In genomic region chr15:96936216-96936615, GRCm38 (mm10) we compare ENCODE assay signal across 8 mouse cellular contexts.
A peak's percentile ranks its signal among the peaks of the same experiment; 100 is the strongest.
DNase-seq lines count a peak whose midpoint lies in the region; ATAC-seq and TF ChIP-seq lines count a peak whose summit lies in the region.

No protein-coding gene starts in this region.

- no peaks in the 10 kb centered on the region for H3K36me3 ChIP-seq in kidney, embryonic 15.5 days
- H3K36me3 ChIP-seq in embryonic facial prominence, embryonic 15.5 days, result no peaks in the 10 kb centered on the region
- no peaks in the 10 kb centered on the region for H3K36me3 ChIP-seq in intestine, embryonic 14.5 days (ENCODE audit: control insufficient read depth, insufficient read depth, low read length)
- H3K36me3 ChIP-seq in midbrain, postnatal 0 days (ENCODE audit: insufficient read depth, low read length), result no peaks in the 10 kb centered on the region

- ATAC-seq in kidney, embryonic 15.5 days (replicated peaks; ENCODE audit: low FRiP score), result no peak
- ATAC-seq in embryonic facial prominence, embryonic 15.5 days (ENCODE audit: insufficient number of reproducible peaks, low FRiP score, low TSS enrichment, low read depth), result no peak
- ATAC-seq in intestine, embryonic 14.5 days (replicated peaks; ENCODE audit: low FRiP score, low TSS enrichment, low read depth), result no peak
- no peak for ATAC-seq in midbrain, postnatal 0 days (ENCODE audit: low FRiP score)

- H3K4me3 ChIP-seq in kidney, embryonic 15.5 days (replicated peaks), result peak overlapping the region; percentile 27; the same call in 1 of the 2 replicates
- peak overlapping the region; percentile 32 for H3K4me3 ChIP-seq in embryonic facial prominence, embryonic 15.5 days (replicated peaks)
- 0 out of 2 replicates have a peak overlapping the region, but pooled peaks have one; percentile 11 for H3K4me3 ChIP-seq in intestine, embryonic 14.5 days (ENCODE audit: low read depth, low read length)
- H3K4me3 ChIP-seq in midbrain, postnatal 0 days (ENCODE audit: low read depth, low read length), result peak overlapping the region; percentile 24; the same call in 1 of the 2 replicates

- peaks cover 3% of the 10 kb centered on the region for H3K4me1 ChIP-seq in kidney, embryonic 15.5 days
- H3K4me1 ChIP-seq in embryonic facial prominence, embryonic 15.5 days, result peaks cover 10% of the 10 kb centered on the region
- H3K4me1 ChIP-seq in intestine, embryonic 14.5 days (replicated peaks; ENCODE audit: control insufficient read depth, insufficient read depth, low read length), result 0 out of 2 replicates have a peak, but pooled peaks cover 15% of the 10 kb centered on the region
- H3K4me1 ChIP-seq in midbrain, postnatal 0 days (ENCODE audit: insufficient read depth, low read length), result no peaks in the 10 kb centered on the region

- WGBS in kidney, embryonic 15.5 days, result 60% methylated on average over 5 of the region's 5 CpGs
- WGBS in embryonic facial prominence, embryonic 15.5 days, result 38% methylated on average over 5 of the region's 5 CpGs
- 68% methylated on average over 5 of the region's 5 CpGs for WGBS in intestine, embryonic 14.5 days
- WGBS in midbrain, postnatal 0 days, result 87% methylated on average over 5 of the region's 5 CpGs

- no peak for DNase-seq in kidney, postnatal 10 days
- DNase-seq in intestine, embryonic 14.5 days (ENCODE audit: low spot score), result no peak
- DNase-seq in midbrain, postnatal 0 days (ENCODE audit: low spot score), result no peak
- DNase-seq in retina, embryonic 14.5 days (ENCODE audit: low spot score), result no peak
- no peak for DNase-seq in gastrocnemius, postnatal 25 days
- no peak for DNase-seq in adrenal gland, adult 8-10 months

- H3K27ac ChIP-seq in kidney, embryonic 15.5 days, result no peak overlapping the region
- H3K27ac ChIP-seq in embryonic facial prominence, embryonic 15.5 days (replicated peaks), result no peak overlapping the region
- no peak overlapping the region for H3K27ac ChIP-seq in intestine, embryonic 14.5 days (ENCODE audit: low read depth)
- no peak overlapping the region for H3K27ac ChIP-seq in midbrain, postnatal 0 days (ENCODE audit: low read depth, low read length)

- peak overlapping the region; percentile 58 for H3K4me2 ChIP-seq in kidney, embryonic 15.5 days
- peak overlapping the region; percentile 59 for H3K4me2 ChIP-seq in embryonic facial prominence, embryonic 15.5 days (replicated peaks)
- peak overlapping the region; percentile 49 for H3K4me2 ChIP-seq in intestine, embryonic 14.5 days (ENCODE audit: low read length)
- H3K4me2 ChIP-seq in midbrain, postnatal 0 days (ENCODE audit: low read depth, low read length, poor library complexity, severe bottlenecking), result peak overlapping the region; percentile 55

- no peak for TF ChIP-seq CTCF in midbrain, postnatal 0 days (IDR thresholded peaks at IDR 0.05)

- no peaks in the 10 kb centered on the region for H3K9me3 ChIP-seq in kidney, embryonic 15.5 days (replicated peaks)
- H3K9me3 ChIP-seq in embryonic facial prominence, embryonic 15.5 days (replicated peaks), result no peaks in the 10 kb centered on the region
- H3K9me3 ChIP-seq in intestine, embryonic 14.5 days (ENCODE audit: control insufficient read depth, low read length), result no peaks in the 10 kb centered on the region
- no peaks in the 10 kb centered on the region for H3K9me3 ChIP-seq in midbrain, postnatal 0 days (ENCODE audit: low read length)

- H3K9ac ChIP-seq in kidney, embryonic 15.5 days, result no peak overlapping the region
- H3K9ac ChIP-seq in embryonic facial prominence, embryonic 15.5 days, result no peak overlapping the region
- H3K9ac ChIP-seq in intestine, embryonic 14.5 days (ENCODE audit: low read length), result no peak overlapping the region
- peak overlapping the region; percentile 34 for H3K9ac ChIP-seq in midbrain, postnatal 0 days (replicated peaks; ENCODE audit: low read length, poor library complexity, severe bottlenecking)

- no peaks in the 10 kb centered on the region for H3K27me3 ChIP-seq in kidney, embryonic 15.5 days
- H3K27me3 ChIP-seq in embryonic facial prominence, embryonic 15.5 days, result 0 out of 2 replicates have a peak, but pooled peaks cover 3% of the 10 kb centered on the region
- no peaks in the 10 kb centered on the region for H3K27me3 ChIP-seq in intestine, embryonic 14.5 days (replicated peaks; ENCODE audit: control insufficient read depth, insufficient read depth, low read length)
- H3K27me3 ChIP-seq in midbrain, postnatal 0 days (ENCODE audit: insufficient read depth, low read length), result no peaks in the 10 kb centered on the region
